Mouse (Mus musculus) olfactory bulb, adult 2 months (tissue): ENCODE measurements around the gene Dtl.

ENCODE experiments used
- CTCF ChIP-seq: fragments of 200-500 bp; IDR thresholded peaks from 2 replicates; pipeline ENCODE4 v1.5.1; 2012; ENCODE audit warnings: low read depth, mild to moderate bottlenecking, low read length, moderate library complexity; ENCODE audit not compliant: insufficient read depth
- POLR2A ChIP-seq: fragments of 200-500 bp; IDR thresholded peaks from 2 replicates; pipeline ENCODE4 v1.6.1; 2012; ENCODE audit warnings: mild to moderate bottlenecking, low read depth, low read length, moderate library complexity; ENCODE audit not compliant: insufficient read depth

GRCm38 (mm10) chr1:191540300-191540699 lies 35.0 kb downstream of the Dtl start:
- TF ChIP-seq CTCF (no peak), POLR2A (no peak)
